Mouse (Mus musculus): Measurements from ENCODE around the gene Cfd.

DNA sequence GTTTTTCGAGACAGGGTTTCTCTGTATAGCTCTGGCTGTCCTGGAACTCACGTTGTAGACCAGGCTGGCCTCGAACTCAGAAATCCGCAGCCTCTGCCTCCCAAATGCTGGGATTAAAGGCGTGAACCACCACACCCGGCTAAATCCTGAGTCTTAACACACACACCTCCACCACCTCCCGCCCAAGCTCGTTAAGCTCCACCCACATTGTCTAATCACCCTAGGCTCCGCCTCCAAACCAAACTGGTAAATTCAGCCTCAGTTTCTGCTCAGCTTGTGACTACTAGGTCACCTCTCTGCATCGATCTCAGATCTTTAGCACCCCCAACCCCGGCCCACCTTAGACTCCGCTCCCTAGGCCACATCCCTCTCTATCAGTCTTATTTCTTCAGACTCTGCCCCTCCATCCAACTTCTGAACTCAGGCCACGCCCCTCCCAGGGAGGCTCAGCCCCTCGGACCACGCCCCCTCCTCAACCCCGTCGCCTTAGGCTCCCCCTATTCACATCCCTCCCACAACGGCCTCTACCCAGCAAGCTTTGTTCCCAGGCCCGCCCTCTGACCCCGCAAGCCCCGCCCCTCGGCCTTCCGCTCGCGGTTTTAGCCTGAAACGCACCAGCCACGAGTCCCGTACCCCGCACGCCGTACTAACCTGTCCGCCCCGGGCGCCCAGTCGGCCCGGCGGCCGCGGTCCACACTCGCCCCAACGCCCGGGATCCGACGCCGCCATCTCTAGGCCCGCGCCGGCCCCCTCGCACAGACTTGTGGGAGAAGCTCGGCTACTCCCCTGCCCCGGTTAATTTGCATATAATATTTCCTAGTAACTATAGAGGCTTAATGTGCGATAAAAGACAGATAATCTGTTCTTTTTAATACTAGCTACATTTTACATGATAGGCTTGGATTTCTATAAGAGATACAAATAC is 17.8 kb downstream of the Cfd start, which contains the start of gene Med16:
- no peak for TF ChIP-seq ZC3H11A (IDR thresholded peaks at IDR 0.05; ENCODE audit: borderline replicate concordance, low read depth, low read length)
- TF ChIP-seq CHD2 (IDR thresholded peaks at IDR 0.05; ENCODE audit: low read depth, low read length), result no peak
- TF ChIP-seq ZNF384 (IDR thresholded peaks at IDR 0.05; ENCODE audit: low read depth, low read length), result no peak; the same call in 1 of the 2 replicates
- TF ChIP-seq MAFK (IDR thresholded peaks at IDR 0.05; ENCODE audit: insufficient read depth, low read depth, low read length), result no peak

Measured in ES-E14 (cell line).